Mouse (Mus musculus) hindbrain, embryonic 13.5 days (tissue): ENCODE data around the gene Sdr42e1. TPM values are rescaled to one million over a fixed set of nuclear protein-coding genes. Genes with fewer than 3 reads are reported as not detected.

Source experiments
- ATAC-seq: fragments of 200-750 bp; cut with Nextera tagmentation; 2 replicates; pipeline ENCODE4 v1.8.0; 2017; ENCODE audit warnings: moderate TSS enrichment; ENCODE audit not compliant: low FRiP score
- H3K27ac ChIP-seq: fragments of 300-500 bp; sonication (generic); 2 replicates; pipeline ENCODE4 v1.5.1; 2015; ENCODE audit warnings: inconsistent platforms, mild to moderate bottlenecking, moderate library complexity
- H3K27me3 ChIP-seq: fragments of 300-500 bp; sonication (generic); 2 replicates; pipeline ENCODE4 v1.6.1; 2015; ENCODE audit warnings: mild to moderate bottlenecking, inconsistent platforms
- H3K36me3 ChIP-seq: fragments of 300-500 bp; sonication (generic); 2 replicates; pipeline ENCODE4 v1.6.1; 2015; ENCODE audit warnings: mild to moderate bottlenecking, inconsistent platforms
- H3K4me1 ChIP-seq: fragments of 300-500 bp; sonication (generic); replicated peaks from 2 replicates; pipeline ENCODE4 v1.6.1; 2015; ENCODE audit warnings: inconsistent platforms
- H3K4me2 ChIP-seq: fragments of 300-500 bp; sonication (generic); 2 replicates; pipeline ENCODE4 v1.6.1; 2015; ENCODE audit warnings: inconsistent platforms, mild to moderate bottlenecking, moderate library complexity
- H3K4me3 ChIP-seq: fragments of 300-500 bp; sonication (generic); 2 replicates; pipeline ENCODE4 v1.5.1; 2015; ENCODE audit warnings: mild to moderate bottlenecking, inconsistent platforms
- H3K9ac ChIP-seq: fragments of 300-500 bp; sonication (generic); 2 replicates; pipeline ENCODE4 v1.6.1; 2015; ENCODE audit warnings: mild to moderate bottlenecking, inconsistent platforms
- H3K9me3 ChIP-seq: fragments of 300-500 bp; sonication (generic); 2 replicates; pipeline ENCODE4 v1.6.1; 2016; ENCODE audit warnings: inconsistent platforms
- WGBS: fragments of 180-500 bp; shearing (Covaris S2); methylation state at CpG from one replicate; pipeline ENCODE4 v1.1.7; 2015; 5-methylcytosine and 5-hydroxymethylcytosine counted together
- polyA plus RNA-seq: library from polyadenylated mRNA; unstranded; fragments of >200 nt; fragmentation: Nextera tagmentation; extraction: Ambion mirVana; gene quantifications from 2 replicates; pipeline ENCODE4 v1.2.1, GENCODE M21; 2015

Sdr42e1 gene
- polyA plus RNA-seq, 1 experiment from 2014 or later = 1.6 TPM

GRCm38 (mm10) chr8:117687890-117688289 is 14.4 kb upstream of the Sdr42e1 start:
- Histone ChIP-seq H3K27ac (no peak overlapping the region), H3K27me3 (no peaks in the 10 kb centered on the region), H3K4me1 (no peaks in the 10 kb centered on the region), H3K36me3 (no peaks in the 10 kb centered on the region), H3K9ac (no peak overlapping the region), H3K4me2 (no peak overlapping the region), H3K9me3 (no peaks in the 10 kb centered on the region), H3K4me3 (no peak overlapping the region)
- 89% methylated on average over 7 of the region's 7 CpGs for WGBS
- no peak for ATAC-seq

GRCm38 (mm10) chr8:117684504-117684903 is 11.0 kb upstream of the Sdr42e1 start:
- H3K9ac ChIP-seq = no peak overlapping the region

GRCm38 (mm10) chr8:117683925-117684472 is 10.5 kb upstream of the Sdr42e1 start:
- Histone ChIP-seq H3K9me3 (no peaks in the 10 kb centered on the region), H3K27me3 (0 out of 2 replicates have a peak, but pooled peaks cover 3% of the 10 kb centered on the region), H3K4me2 (no peak overlapping the region), H3K36me3 (no peaks in the 10 kb centered on the region), H3K27ac (no peak overlapping the region), H3K9ac (no peak overlapping the region), H3K4me1 (no peaks in the 10 kb centered on the region), H3K4me3 (no peak overlapping the region)
- ATAC-seq = no peak
- WGBS = 87% methylated on average over 10 of the region's 10 CpGs

More at GRCm38 (mm10) chr8:117684504-117684903, 11.0 kb upstream of the Sdr42e1 start:
- Histone ChIP-seq H3K27me3 (0 out of 2 replicates have a peak, but pooled peaks cover 3% of the 10 kb centered on the region), H3K9me3 (no peaks in the 10 kb centered on the region), H3K36me3 (no peaks in the 10 kb centered on the region), H3K4me2 (no peak overlapping the region), H3K4me3 (no peak overlapping the region), H3K4me1 (no peaks in the 10 kb centered on the region), H3K27ac (no peak overlapping the region)
- ATAC-seq = no peak
- 75% methylated on average over 11 of the region's 11 CpGs for WGBS

- H3K4me1 ChIP-seq = no peaks in the 10 kb centered on the region
- H3K9ac ChIP-seq = no peak overlapping the region
- H3K27me3 ChIP-seq = 0 out of 2 replicates have a peak, but pooled peaks cover 3% of the 10 kb centered on the region
- H3K9me3 ChIP-seq = no peaks in the 10 kb centered on the region
- WGBS = 86% methylated on average over 4 of the region's 4 CpGs
- H3K4me2 ChIP-seq = no peak overlapping the region
- ATAC-seq = no peak
- H3K4me3 ChIP-seq = no peak overlapping the region
- no peaks in the 10 kb centered on the region for H3K36me3 ChIP-seq
- no peak overlapping the region for H3K27ac ChIP-seq
These were observed 5.2 kb upstream of the Sdr42e1 start for GRCm38 (mm10) chr8:117678650-117679049.

GRCm38 (mm10) chr8:117677011-117677410 is 3.5 kb upstream of the Sdr42e1 start:
- 82% methylated on average over 8 of the region's 8 CpGs for WGBS
- no peaks in the 10 kb centered on the region for H3K9me3 ChIP-seq
- ATAC-seq = no peak
- no peaks in the 10 kb centered on the region for H3K36me3 ChIP-seq
- no peak overlapping the region for H3K9ac ChIP-seq
- no peaks in the 10 kb centered on the region for H3K27me3 ChIP-seq
- H3K27ac ChIP-seq = no peak overlapping the region
- 0 out of 2 replicates have a peak, but pooled peaks cover 5% of the 10 kb centered on the region for H3K4me1 ChIP-seq
- H3K4me3 ChIP-seq = no peak overlapping the region
- no peak overlapping the region for H3K4me2 ChIP-seq

- Histone ChIP-seq H3K9ac (no peak overlapping the region), H3K27ac (no peak overlapping the region), H3K27me3 (peaks cover 2% of the 10 kb centered on the region; the same call in 1 of the 2 replicates), H3K4me2 (no peak overlapping the region), H3K4me3 (no peak overlapping the region), H3K9me3 (no peaks in the 10 kb centered on the region), H3K4me1 (0 out of 2 replicates have a peak, but pooled peaks cover 5% of the 10 kb centered on the region), H3K36me3 (no peaks in the 10 kb centered on the region)
- no peak for ATAC-seq
- WGBS = 79% methylated on average over 9 of the region's 9 CpGs
These were observed 3.0 kb upstream of the Sdr42e1 start for GRCm38 (mm10) chr8:117676460-117676859.

GRCm38 (mm10) chr8:117675171-117675570 is 1.7 kb upstream of the Sdr42e1 start:
- Histone ChIP-seq H3K36me3 (no peaks in the 10 kb centered on the region), H3K4me3 (no peak overlapping the region), H3K9me3 (no peaks in the 10 kb centered on the region), H3K27me3 (peaks cover 2% of the 10 kb centered on the region; the same call in 1 of the 2 replicates), H3K27ac (no peak overlapping the region), H3K4me2 (no peak overlapping the region), H3K9ac (no peak overlapping the region), H3K4me1 (0 out of 2 replicates have a peak, but pooled peaks cover 5% of the 10 kb centered on the region)
- WGBS = 80% methylated on average over 5 of the region's 5 CpGs
- ATAC-seq = no peak

- WGBS = 72% methylated on average over 3 of the region's 3 CpGs
- Histone ChIP-seq H3K4me3 (no peak overlapping the region), H3K27me3 (peaks cover 2% of the 10 kb centered on the region; the same call in 1 of the 2 replicates), H3K27ac (no peak overlapping the region), H3K36me3 (no peaks in the 10 kb centered on the region), H3K4me2 (no peak overlapping the region), H3K4me1 (0 out of 2 replicates have a peak, but pooled peaks cover 5% of the 10 kb centered on the region), H3K9ac (no peak overlapping the region), H3K9me3 (no peaks in the 10 kb centered on the region)
- no peak for ATAC-seq
These were observed 931 bp downstream of the Sdr42e1 start for GRCm38 (mm10) chr8:117672558-117672957.

GRCm38 (mm10) chr8:117670461-117670860 is 3.0 kb downstream of the Sdr42e1 start:
- Histone ChIP-seq H3K27ac (no peak overlapping the region), H3K4me1 (0 out of 2 replicates have a peak, but pooled peaks cover 5% of the 10 kb centered on the region), H3K27me3 (peaks cover 2% of the 10 kb centered on the region; the same call in 1 of the 2 replicates), H3K36me3 (no peaks in the 10 kb centered on the region), H3K9ac (no peak overlapping the region), H3K4me3 (no peak overlapping the region), H3K9me3 (no peaks in the 10 kb centered on the region), H3K4me2 (no peak overlapping the region)
- WGBS = 45% methylated on average over 11 of the region's 11 CpGs
- ATAC-seq = no peak

- H3K9ac ChIP-seq = no peak overlapping the region
- no peaks in the 10 kb centered on the region for H3K36me3 ChIP-seq
- H3K27me3 ChIP-seq = peaks cover 2% of the 10 kb centered on the region; the same call in 1 of the 2 replicates
- no peak for ATAC-seq
- H3K4me3 ChIP-seq = no peak overlapping the region
- no peaks in the 10 kb centered on the region for H3K9me3 ChIP-seq
- 88% methylated on average over 13 of the region's 13 CpGs for WGBS
- no peak overlapping the region for H3K4me2 ChIP-seq
- no peaks in the 10 kb centered on the region for H3K4me1 ChIP-seq
- no peak overlapping the region for H3K27ac ChIP-seq
These were observed 6.0 kb downstream of the Sdr42e1 start for GRCm38 (mm10) chr8:117667349-117668124.

- H3K27ac ChIP-seq = no peak overlapping the region
- whole genome bisulfite sequencing = 25% methylated on average over 11 of the region's 11 CpGs
- ATAC-seq = peak; percentile 63; the same call in 1 of the 2 replicates
These were observed 13.0 kb downstream of the Sdr42e1 start for GRCm38 (mm10) chr8:117660358-117661031.

GRCm38 (mm10) chr8:117658990-117659389 is 14.5 kb downstream of the Sdr42e1 start:
- 78% methylated on average over 7 of the region's 7 CpGs for WGBS
- no peaks in the 10 kb centered on the region for H3K36me3 ChIP-seq
- no peak overlapping the region for H3K4me2 ChIP-seq
- no peak overlapping the region for H3K4me3 ChIP-seq
- no peak for ATAC-seq
- H3K9ac ChIP-seq = no peak overlapping the region
- H3K9me3 ChIP-seq = no peaks in the 10 kb centered on the region
- H3K27me3 ChIP-seq = no peaks in the 10 kb centered on the region
- peaks cover 14% of the 10 kb centered on the region for H3K4me1 ChIP-seq
- no peak overlapping the region for H3K27ac ChIP-seq

More at GRCm38 (mm10) chr8:117660358-117661031, 13.0 kb downstream of the Sdr42e1 start:
- no peaks in the 10 kb centered on the region for H3K9me3 ChIP-seq
- H3K27me3 ChIP-seq = no peaks in the 10 kb centered on the region
- H3K4me1 ChIP-seq = peaks cover 14% of the 10 kb centered on the region
- no peak overlapping the region; the same call in 1 of the 2 replicates for H3K4me2 ChIP-seq
- no peak overlapping the region for H3K4me3 ChIP-seq
- no peaks in the 10 kb centered on the region for H3K36me3 ChIP-seq
- no peak overlapping the region for H3K9ac ChIP-seq
